Comparison of ENCODE assay signal across 10 mouse cellular contexts in the genomic region with DNA sequence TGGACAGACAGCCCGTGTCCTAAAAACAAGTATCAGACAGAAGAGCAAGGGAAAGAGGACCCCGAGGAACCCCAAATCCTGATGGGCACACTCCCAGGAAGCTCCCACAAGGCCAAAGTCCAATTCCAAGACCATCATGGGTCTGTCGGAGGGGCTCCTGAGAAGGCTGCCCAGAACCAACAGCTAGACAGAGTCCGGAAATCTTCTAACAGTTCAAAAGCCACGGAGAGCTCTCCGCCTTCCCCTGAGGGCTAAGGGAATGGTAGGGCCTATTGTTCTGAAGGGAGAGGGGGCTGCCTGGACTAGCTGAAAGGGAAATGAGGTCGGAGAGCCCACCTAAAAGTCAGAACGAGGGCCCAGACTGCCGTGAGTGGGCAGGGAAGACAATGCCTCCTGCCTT. TPM values are rescaled to one million over a fixed set of nuclear protein-coding genes. Genes with fewer than 3 reads are reported as not detected.
DNase-seq lines count a peak whose midpoint lies in the region; ATAC-seq and TF ChIP-seq lines count a peak whose summit lies in the region.
"Had no signal": no experiment of that assay in that cellular context is flagged by ENCODE, and none has a peak within 500 bp of the region (broad histone marks: within the 10 kb centered on the region; RNA-seq: fewer than 3 reads in every experiment).

No protein-coding gene starts in this region.

- no peak overlapping the region for H3K9ac ChIP-seq in hindbrain, embryonic 11.5 days (ENCODE audit: low read depth, low read length)
- no peak overlapping the region for H3K9ac ChIP-seq in hindbrain, embryonic 14.5 days
- H3K9ac ChIP-seq in intestine, embryonic 15.5 days: no peak overlapping the region
- H3K9ac ChIP-seq: liver, embryonic 13.5 days had no signal

- peaks cover 19% of the 10 kb centered on the region for H3K4me1 ChIP-seq in hindbrain, embryonic 11.5 days (replicated peaks; ENCODE audit: control insufficient read depth, insufficient read depth, low read length)
- H3K4me1 ChIP-seq in hindbrain, embryonic 14.5 days (replicated peaks; ENCODE audit: control insufficient read depth, insufficient read depth, low read length): peaks cover 39% of the 10 kb centered on the region
- H3K4me1 ChIP-seq in thymus, adult 2 months (replicated peaks; ENCODE audit: control insufficient read depth, insufficient read depth, low read length): peaks cover 73% of the 10 kb centered on the region
- H3K4me1 ChIP-seq in intestine, embryonic 15.5 days (replicated peaks): peaks cover 34% of the 10 kb centered on the region

- H3K4me3 ChIP-seq in hindbrain, embryonic 11.5 days (ENCODE audit: low read depth, low read length): no peak overlapping the region
- no peak overlapping the region for H3K4me3 ChIP-seq in hindbrain, embryonic 14.5 days (replicated peaks; ENCODE audit: low read length)
- H3K4me3 ChIP-seq in thymus, adult 2 months (ENCODE audit: control insufficient read depth, insufficient read depth, low read length): peak overlapping the region; percentile 1; the same call in 1 of the 2 replicates
- no peak overlapping the region for H3K4me3 ChIP-seq in intestine, embryonic 15.5 days (replicated peaks)
- H3K4me3 ChIP-seq: liver, embryonic 13.5 days had no signal

- H3K9me3 ChIP-seq in hindbrain, embryonic 11.5 days (ENCODE audit: control insufficient read depth, low read length): no peaks in the 10 kb centered on the region
- no peaks in the 10 kb centered on the region for H3K9me3 ChIP-seq in hindbrain, embryonic 14.5 days (ENCODE audit: control insufficient read depth, low read length)
- no peaks in the 10 kb centered on the region for H3K9me3 ChIP-seq in intestine, embryonic 15.5 days
- H3K9me3 ChIP-seq: G1E; liver, embryonic 13.5 days had no signal

- ATAC-seq in hindbrain, embryonic 11.5 days (ENCODE audit: low FRiP score): no peak
- no peak for ATAC-seq in hindbrain, embryonic 14.5 days (ENCODE audit: low FRiP score)
- ATAC-seq in intestine, embryonic 15.5 days: 0 out of 2 replicates have a peak, but pooled peaks have one; percentile 11

- peaks cover 2% of the 10 kb centered on the region; the same call in 1 of the 2 replicates for H3K36me3 ChIP-seq in hindbrain, embryonic 11.5 days (ENCODE audit: control insufficient read depth, insufficient read depth, low read length)
- no peaks in the 10 kb centered on the region for H3K36me3 ChIP-seq in hindbrain, embryonic 14.5 days (replicated peaks; ENCODE audit: control insufficient read depth, insufficient read depth)
- peaks cover 81% of the 10 kb centered on the region for H3K36me3 ChIP-seq in thymus, adult 2 months (ENCODE audit: control insufficient read depth, insufficient read depth, low read length)
- peaks cover 19% of the 10 kb centered on the region for H3K36me3 ChIP-seq in intestine, embryonic 15.5 days

- 0 out of 2 replicates have a peak overlapping the region, but pooled peaks have one; percentile 9 for H3K27ac ChIP-seq in hindbrain, embryonic 11.5 days (ENCODE audit: low read depth, low read length)
- H3K27ac ChIP-seq in hindbrain, embryonic 14.5 days: no peak overlapping the region
- peak overlapping the region; percentile 99 for H3K27ac ChIP-seq in thymus, adult 2 months (ENCODE audit: control insufficient read depth, insufficient read depth, low read length)
- peak overlapping the region; percentile 65 for H3K27ac ChIP-seq in intestine, embryonic 15.5 days
- H3K27ac ChIP-seq: liver, embryonic 13.5 days had no signal

- no peak for DNase-seq in hindbrain, embryonic 11.5 days (ENCODE audit: low spot score)
- DNase-seq in hindbrain, embryonic 14.5 days (ENCODE audit: low spot score): no peak
- peak; percentile 39 for DNase-seq in thymus, adult 2 months
- DNase-seq in thymus, postnatal 4 days: no peak
- DNase-seq in thymus, postnatal 25 days: peak; percentile 51
- DNase-seq in right cerebral cortex, postnatal 36 days (ENCODE audit: low spot score in 2 of 2): no peak
- DNase-seq: liver, embryonic 13.5 days; midbrain, embryonic 14.5 days had no signal

- 49% methylated on average over 9 of the region's 9 CpGs for WGBS in hindbrain, embryonic 11.5 days
- WGBS in hindbrain, embryonic 14.5 days: 53% methylated on average over 9 of the region's 9 CpGs
- WGBS in thymus, adult 2 months: 23% methylated on average over 9 of the region's 9 CpGs
- WGBS in intestine, embryonic 15.5 days: 65% methylated on average over 9 of the region's 9 CpGs

- TF ChIP-seq POLR2A in thymus, adult 2 months (IDR thresholded peaks at IDR 0.05; ENCODE audit: control insufficient read depth, extremely low read depth, insufficient read depth, low read length, poor library complexity): no peak

- TF ChIP-seq CTCF in thymus, adult 2 months (IDR thresholded peaks at IDR 0.05; ENCODE audit: borderline replicate concordance, control insufficient read depth, extremely low read depth, insufficient read depth, low read length, poor library complexity): no peak

- H3K4me2 ChIP-seq in hindbrain, embryonic 11.5 days (replicated peaks; ENCODE audit: low read depth, low read length): no peak overlapping the region
- no peak overlapping the region for H3K4me2 ChIP-seq in hindbrain, embryonic 14.5 days (replicated peaks)
- peak overlapping the region; percentile 2; the same call in 1 of the 2 replicates for H3K4me2 ChIP-seq in intestine, embryonic 15.5 days (replicated peaks)
- H3K4me2 ChIP-seq: liver, embryonic 13.5 days had no signal

- H3K27me3 ChIP-seq in hindbrain, embryonic 11.5 days (ENCODE audit: control insufficient read depth, insufficient read depth, low read length): no peaks in the 10 kb centered on the region
- no peaks in the 10 kb centered on the region for H3K27me3 ChIP-seq in hindbrain, embryonic 14.5 days (ENCODE audit: control insufficient read depth, insufficient read depth, low read length)
- H3K27me3 ChIP-seq in thymus, adult 2 months (ENCODE audit: control insufficient read depth, insufficient read depth, low read length): no peaks in the 10 kb centered on the region
- no peaks in the 10 kb centered on the region for H3K27me3 ChIP-seq in intestine, embryonic 15.5 days (replicated peaks)
- H3K27me3 ChIP-seq: liver, embryonic 13.5 days had no signal

RNA-seq across cellular contexts. Expression of gene Ezr, which starts 38.2 kb away (rescaled TPM):
- polyA plus RNA-seq in hindbrain, embryonic 11.5 days (2014; fragmentation: Nextera tagmentation; extraction: Ambion mirVana): 73.8 and 91.1 TPM in 2 replicates
- 60.1 and 67.4 TPM in 2 replicates for polyA plus RNA-seq in hindbrain, embryonic 14.5 days (2014; fragmentation: Nextera tagmentation; extraction: Ambion mirVana)
- polyA plus RNA-seq in thymus, adult 2 months (2012; rRNA removed): 149 and 189 TPM in 2 replicates
- polyA plus RNA-seq in intestine, embryonic 15.5 days (2015; fragmentation: Nextera tagmentation; extraction: Ambion mirVana): 232 and 235 TPM in 2 replicates

Comparison
In these comparisons a context has a peak if more than half of its experiments do, and no peak if none do; other contexts are left out.
1. DNase-seq: peak in thymus, adult 2 months (single experiment) and thymus, postnatal 25 days (single experiment); none in hindbrain, embryonic 11.5 days (single experiment), hindbrain, embryonic 14.5 days (single experiment), thymus, postnatal 4 days (single experiment) and right cerebral cortex, postnatal 36 days (0 of 2).